Mouse (Mus musculus) hindbrain, embryonic 11.5 days (tissue): Measurements from ENCODE around the gene Rnase2b. TPM values are rescaled to one million over a fixed set of nuclear protein-coding genes. Genes with fewer than 3 reads are reported as not detected.

Experiments used
- ATAC-seq: fragments of 200-750 bp; cut with Nextera tagmentation; 2 replicates; pipeline ENCODE4 v1.8.0; 2017; ENCODE audit warnings: mild to moderate bottlenecking, moderate TSS enrichment, moderate library complexity; ENCODE audit not compliant: low FRiP score
- DNase-seq: peaks from one replicate; pipeline ENCODE4 v3.0.0-alpha.2; 2015; ENCODE audit warnings: low spot score
- H3K27ac ChIP-seq: fragments of 300-500 bp; sonication (generic); 2 replicates; pipeline ENCODE4 v1.5.1; 2014; ENCODE audit warnings: mild to moderate bottlenecking, low read depth, low read length
- H3K27me3 ChIP-seq: fragments of 300-500 bp; sonication (generic); 2 replicates; pipeline ENCODE4 v1.6.1; 2014; ENCODE audit warnings: mild to moderate bottlenecking, low read length, moderate library complexity, mixed read lengths; ENCODE audit not compliant: control insufficient read depth, insufficient read depth
- H3K36me3 ChIP-seq: fragments of 300-500 bp; sonication (generic); 2 replicates; pipeline ENCODE4 v1.6.1; 2014; ENCODE audit warnings: mild to moderate bottlenecking, low read length, moderate library complexity, mixed read lengths; ENCODE audit not compliant: control insufficient read depth, insufficient read depth
- H3K4me1 ChIP-seq: fragments of 300-500 bp; sonication (generic); replicated peaks from 2 replicates; pipeline ENCODE4 v1.6.1; 2014; ENCODE audit warnings: low read length, mixed read lengths; ENCODE audit not compliant: control insufficient read depth, insufficient read depth
- H3K4me2 ChIP-seq: fragments of 300-500 bp; sonication (generic); replicated peaks from 2 replicates; pipeline ENCODE4 v1.6.1; 2014; ENCODE audit warnings: mild to moderate bottlenecking, low read depth, low read length
- H3K4me3 ChIP-seq: fragments of 300-500 bp; sonication (generic); 2 replicates; pipeline ENCODE4 v1.5.1; 2014; ENCODE audit warnings: low read depth, low read length
- H3K9ac ChIP-seq: fragments of 300-500 bp; sonication (generic); 2 replicates; pipeline ENCODE4 v1.6.1; 2014; ENCODE audit warnings: low read depth, low read length
- H3K9me3 ChIP-seq: fragments of 300-500 bp; sonication (generic); 2 replicates; pipeline ENCODE4 v1.6.1; 2016; ENCODE audit warnings: low read length; ENCODE audit not compliant: control insufficient read depth
- WGBS: fragments of 180-500 bp; shearing (Covaris S2); extraction: QIAGEN DNeasy Blood & Tissue Kit; methylation state at CpG from one replicate; pipeline ENCODE4 v1.1.7; 2014; 5-methylcytosine and 5-hydroxymethylcytosine counted together
- polyA plus RNA-seq: library from polyadenylated mRNA; unstranded; fragments of >200 nt; fragmentation: Nextera tagmentation; extraction: Ambion mirVana; gene quantifications from 2 replicates; pipeline ENCODE4 v1.2.1, GENCODE M21; 2014

Rnase2b gene
- polyA plus RNA-seq, 1 experiment from 2014 or later, result not detected

DNA sequence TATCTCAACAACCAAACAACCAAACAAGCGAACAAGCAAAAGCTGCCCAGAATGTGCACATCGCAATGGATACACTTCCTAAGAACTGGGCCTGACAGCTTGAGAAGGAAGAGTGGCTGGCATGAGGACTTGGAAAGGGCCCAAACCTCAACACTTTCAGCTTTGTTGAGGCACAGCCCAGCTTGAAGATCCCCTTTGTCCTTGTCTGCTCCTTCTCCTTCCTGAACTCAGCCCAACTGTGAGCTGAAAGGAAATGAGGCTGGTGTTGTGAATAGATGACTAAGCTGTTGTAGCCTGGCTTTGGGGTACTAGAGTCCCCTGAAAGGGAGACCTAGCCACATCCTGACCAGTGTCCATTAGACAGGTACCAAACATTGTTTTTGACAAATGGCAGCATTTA is 38.0 kb downstream of the Rnase2b start:
- H3K36me3 ChIP-seq, result no peaks in the 10 kb centered on the region
- H3K27me3 ChIP-seq, result no peaks in the 10 kb centered on the region
- no peak for ATAC-seq
- H3K27ac ChIP-seq, result no peak overlapping the region
- no peak overlapping the region for H3K4me2 ChIP-seq
- 96% methylated on average over 2 of the region's 2 CpGs for WGBS
- no peaks in the 10 kb centered on the region for H3K9me3 ChIP-seq
- no peaks in the 10 kb centered on the region for H3K4me1 ChIP-seq
- H3K9ac ChIP-seq, result no peak overlapping the region
- H3K4me3 ChIP-seq, result no peak overlapping the region
- no peak for DNase-seq

DNA sequence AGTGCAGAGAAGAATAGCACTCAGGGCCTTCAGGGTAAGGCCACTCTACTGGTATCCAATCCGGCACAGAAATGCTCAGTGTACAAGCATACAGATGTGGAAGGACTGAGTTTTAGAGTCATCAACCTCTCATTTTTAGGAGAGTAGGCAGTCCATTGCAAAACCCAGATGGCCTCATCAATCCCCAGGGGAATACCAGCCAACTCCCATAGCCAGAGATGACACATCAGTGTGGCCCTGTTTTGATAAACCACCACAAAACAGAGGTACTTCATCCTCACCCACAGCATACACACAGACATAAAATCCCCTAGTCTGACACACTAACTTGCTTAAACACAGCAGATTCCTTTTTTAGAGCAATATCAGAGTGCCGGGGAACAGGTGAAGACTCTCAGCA is 38.4 kb downstream of the Rnase2b start:
- WGBS, result 89% methylated on average over 2 of the region's 2 CpGs
- ATAC-seq (no peak), DNase-seq (no peak)
- Histone ChIP-seq H3K27ac (no peak overlapping the region), H3K36me3 (no peaks in the 10 kb centered on the region), H3K9ac (no peak overlapping the region), H3K4me2 (no peak overlapping the region), H3K4me3 (no peak overlapping the region), H3K27me3 (no peaks in the 10 kb centered on the region), H3K4me1 (no peaks in the 10 kb centered on the region), H3K9me3 (no peaks in the 10 kb centered on the region)

DNA sequence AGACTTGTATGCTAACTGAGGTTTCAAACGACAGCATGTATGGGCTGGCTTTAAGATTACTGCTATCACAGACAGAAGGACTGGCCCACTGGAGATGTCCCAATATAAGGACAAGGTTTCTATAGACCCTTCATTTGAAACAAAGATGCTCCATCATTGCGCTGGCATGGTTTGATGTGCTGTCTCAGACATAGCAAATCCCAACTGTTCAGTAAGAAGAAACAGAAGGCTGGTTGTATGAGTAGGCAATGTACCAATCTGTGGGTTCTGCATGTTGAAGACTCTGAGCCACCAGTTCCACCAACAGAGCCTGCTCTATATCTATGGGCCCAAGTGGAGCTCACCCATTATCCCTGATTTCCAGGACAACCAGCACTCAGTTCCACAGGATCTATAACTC is 41.1 kb downstream of the Rnase2b start, which contains the start of gene Ear14:
Ear14 (plus strand) TSS at position 277 of the 400 bp plus-strand sequence.
- Histone ChIP-seq H3K4me1 (no peaks in the 10 kb centered on the region), H3K4me3 (no peak within 1 kb of the TSS), H3K9me3 (no peaks in the 10 kb centered on the region), H3K27ac (no peak within 1 kb of the TSS), H3K27me3 (no peaks in the 10 kb centered on the region), H3K36me3 (no peaks in the 10 kb centered on the region), H3K9ac (no peak within 1 kb of the TSS), H3K4me2 (no peak within 1 kb of the TSS)
- DNase-seq, result no peak
- ATAC-seq, result no peak
- 88% methylated on average over 2 of the region's 2 CpGs for WGBS

Other genes starting within 250 kb of the Rnase2b start
- gene Osgep, start 237.4 kb upstream of the Rnase2b start, polyA plus RNA-seq, result 146 and 160 TPM in 2 replicates
- 344 and 364 TPM in 2 replicates for gene Apex1, start 237.3 kb upstream of the Rnase2b start, polyA plus RNA-seq
- 53.8 and 55.6 TPM in 2 replicates for gene Pip4p1, start 231.4 kb upstream of the Rnase2b start, polyA plus RNA-seq
- gene Pnp, start 231.2 kb upstream of the Rnase2b start, polyA plus RNA-seq, result 62.1 and 63.9 TPM in 2 replicates
- gene Gm49342, start 217.7 kb upstream of the Rnase2b start, polyA plus RNA-seq, result not detected in 2 replicates
- gene Pnp2, start 206.3 kb upstream of the Rnase2b start, polyA plus RNA-seq, result 0.36 and 0.52 TPM in 2 replicates
- not detected in 2 replicates for gene Rnase10, start 154.5 kb upstream of the Rnase2b start, polyA plus RNA-seq
- not detected in 2 replicates for gene Rnase9, start 120.4 kb upstream of the Rnase2b start, polyA plus RNA-seq
- gene Rnase11, start 112.1 kb upstream of the Rnase2b start, polyA plus RNA-seq, result not detected in 2 replicates
- not detected in 2 replicates for gene Rnase12, start 104.6 kb upstream of the Rnase2b start, polyA plus RNA-seq
- gene Olfr750, start 87.8 kb upstream of the Rnase2b start, polyA plus RNA-seq, result not detected in 2 replicates
- gene Rnase4, start 71.2 kb upstream of the Rnase2b start, polyA plus RNA-seq, result 17.3 and 19.2 TPM in 2 replicates
- gene Ang, start 71.1 kb upstream of the Rnase2b start, polyA plus RNA-seq, result 2.8 and 3.0 TPM in 2 replicates
- gene Eddm3b, start 47.8 kb upstream of the Rnase2b start, polyA plus RNA-seq, result 0.15 and 0.24 TPM in 2 replicates
- gene Rnase6, start 38.4 kb upstream of the Rnase2b start, polyA plus RNA-seq, result 0.24 TPM in 1 of 2 replicates, not detected in the other
- gene Rnase1, start 15.5 kb upstream of the Rnase2b start, polyA plus RNA-seq, result 0.20 TPM in 1 of 2 replicates, not detected in the other
- not detected in 2 replicates for gene Ang2, start 36.9 kb downstream of the Rnase2b start, polyA plus RNA-seq
- gene Ear14, start 41.1 kb downstream of the Rnase2b start, polyA plus RNA-seq, result not detected in 2 replicates
- gene Rnase2a, start 93.9 kb downstream of the Rnase2b start, polyA plus RNA-seq, result not detected in 2 replicates
- gene Gm7247, start 199.5 kb downstream of the Rnase2b start, polyA plus RNA-seq, result not detected in 2 replicates
- gene Vmn2r88, start 248.6 kb downstream of the Rnase2b start, polyA plus RNA-seq, result not detected in 2 replicates